Mouse (Mus musculus) thymus, adult 2 months (tissue): ENCODE measurements around the gene Fry.

Experiments used
- CTCF ChIP-seq: fragments of 200-500 bp; IDR thresholded peaks from 2 replicates; pipeline ENCODE4 v1.5.1; 2012; ENCODE audit warnings: mild to moderate bottlenecking, control low read depth, low read length, moderate library complexity, borderline replicate concordance; ENCODE audit not compliant: control insufficient read depth, poor library complexity, insufficient read depth; ENCODE audit errors: extremely low read depth
- POLR2A ChIP-seq: fragments of 200-500 bp; IDR thresholded peaks from 2 replicates; pipeline ENCODE4 v1.6.1; 2012; ENCODE audit warnings: mild to moderate bottlenecking, low read length, control low read depth, moderate library complexity; ENCODE audit not compliant: control insufficient read depth, poor library complexity, insufficient read depth; ENCODE audit errors: extremely low read depth

- TF ChIP-seq CTCF = no peak
- TF ChIP-seq POLR2A = no peak
Observed at GRCm38 (mm10) chr5:150178194-150178801, 59.9 kb downstream of the Fry start.
